Mouse (Mus musculus): ENCODE data around the gene Tex101. TPM values are rescaled to one million over a fixed set of nuclear protein-coding genes. Genes with fewer than 3 reads are reported as not detected.
A peak's percentile ranks its signal among the peaks of the same experiment; 100 is the strongest.

Tex101 gene
- total and polyA plus RNA-seq, 2 experiments = not detected

DNA sequence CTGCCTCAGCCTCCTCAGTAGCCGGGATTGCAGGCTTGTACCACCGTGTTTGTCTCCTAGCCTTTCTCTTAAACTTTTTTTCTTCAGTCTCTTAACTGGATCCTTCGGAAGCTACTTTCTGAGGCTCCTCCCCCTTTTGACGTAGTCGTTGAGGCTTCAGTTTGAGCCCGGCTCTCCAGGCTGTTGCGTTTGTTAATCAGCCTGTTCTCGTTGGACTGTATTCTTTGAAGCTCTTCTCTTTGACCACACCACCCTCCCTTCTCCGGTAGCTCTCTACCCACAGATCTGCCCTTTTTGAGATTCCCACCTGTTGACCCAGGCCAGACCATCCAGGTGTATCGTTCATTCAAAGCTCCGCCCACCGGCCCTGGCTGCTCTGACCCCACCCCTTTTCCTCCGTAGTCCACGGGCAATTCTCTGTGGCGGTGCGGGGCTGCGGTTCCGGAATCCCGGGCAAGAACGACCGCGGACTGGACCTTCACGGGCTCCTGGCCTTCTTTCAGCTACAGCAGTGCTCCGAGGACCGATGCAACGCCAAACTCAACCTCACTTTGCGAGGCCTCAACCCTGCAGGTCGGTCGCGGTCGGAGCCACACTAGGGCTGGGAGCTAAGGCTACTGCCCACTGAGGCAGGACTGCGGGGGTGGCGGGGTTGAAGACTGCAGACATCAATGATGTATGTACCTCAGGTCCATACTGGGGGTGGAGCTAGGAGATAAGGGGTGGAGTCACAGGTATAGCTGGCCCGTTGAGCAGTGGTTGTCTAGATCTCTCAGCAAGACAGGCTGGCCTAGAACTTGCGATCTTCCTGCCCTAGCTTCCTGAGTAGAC lies 38.2 kb downstream of the Tex101 start:
- Histone ChIP-seq H3K9ac (ENCODE audit: low read depth, low read length) (no peak overlapping the region), H3K4me1 (ENCODE audit: control insufficient read depth, insufficient read depth, low read length) (peaks cover 5% of the 10 kb centered on the region), H3K27me3 (ENCODE audit: control insufficient read depth, insufficient read depth, low read length) (peaks cover 5% of the 10 kb centered on the region; the same call in 1 of the 2 replicates), H3K36me3 (ENCODE audit: control insufficient read depth, insufficient read depth, low read length) (no peaks in the 10 kb centered on the region), H3K4me3 (ENCODE audit: insufficient read depth, low read depth, low read length) (peak overlapping the region; percentile 48), H3K79me2 (ENCODE audit: control insufficient read depth, insufficient read depth, low read length) (no peaks in the 10 kb centered on the region), H3K27ac (replicated peaks; ENCODE audit: insufficient read depth, low read depth, low read length) (no peak overlapping the region)
- TF ChIP-seq POLR2A (IDR thresholded peaks at IDR 0.05; ENCODE audit: extremely low read depth, insufficient read depth, low read length) (no peak), CTCF (IDR thresholded peaks at IDR 0.05; ENCODE audit: low read depth, low read length) (no peak)
- WGBS = 3% methylated on average over 35 of the region's 35 CpGs
- peak; percentile 8 for DNase-seq (ENCODE audit: extremely low read depth, low read depth, low spot score)

DNA sequence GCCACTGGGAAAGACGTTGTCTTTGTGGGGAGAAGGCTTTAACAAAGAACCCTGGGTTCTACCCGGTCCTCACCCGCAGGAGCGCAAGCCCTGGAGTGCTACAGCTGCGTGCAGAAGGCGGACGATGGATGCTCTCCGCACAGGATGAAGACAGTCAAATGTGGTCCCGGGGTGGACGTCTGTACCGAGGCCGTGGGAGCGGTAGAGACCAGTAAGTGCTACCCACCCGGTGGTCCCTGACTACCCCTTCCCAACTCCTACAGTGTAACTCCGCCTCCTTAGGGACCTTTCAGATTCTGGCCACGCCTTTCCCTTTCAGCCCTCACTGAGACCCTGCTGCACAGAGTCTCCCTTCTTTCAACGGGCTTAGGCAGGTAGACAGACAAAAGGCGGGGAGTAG lies 39.4 kb downstream of the Tex101 start:
- H3K27me3 ChIP-seq (ENCODE audit: control insufficient read depth, insufficient read depth, low read length) = peaks cover 5% of the 10 kb centered on the region; the same call in 1 of the 2 replicates
- TF ChIP-seq CTCF (IDR thresholded peaks at IDR 0.05; ENCODE audit: low read depth, low read length) (no peak), POLR2A (IDR thresholded peaks at IDR 0.05; ENCODE audit: extremely low read depth, insufficient read depth, low read length) (no peak)
- 11% methylated on average over 18 of the region's 18 CpGs for WGBS

DNA sequence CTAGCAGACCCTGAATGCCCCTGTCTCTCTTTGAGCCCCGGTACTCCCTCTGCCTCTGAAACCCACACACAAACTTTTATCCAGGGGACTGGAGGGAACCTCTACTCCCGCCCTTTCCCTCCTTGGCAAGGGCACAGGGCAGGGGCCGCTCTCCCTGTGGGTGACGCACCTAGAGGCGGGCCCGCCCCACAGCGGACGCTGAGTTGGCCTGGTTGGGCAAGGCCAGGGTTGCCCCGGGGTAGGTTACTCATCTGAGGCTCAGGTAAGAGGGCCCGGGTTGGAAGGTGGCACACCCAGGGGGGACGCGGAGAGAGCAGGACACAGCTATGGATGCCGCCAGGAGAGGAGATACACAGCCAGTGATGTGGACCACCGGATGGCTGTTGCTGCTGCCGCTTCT lies 40.2 kb downstream of the Tex101 start, which contains the start of gene Lypd3:
TSS of gene Lypd3 (plus strand) at position 287 of the 400 bp plus-strand sequence.
- Histone ChIP-seq H3K4me3 (ENCODE audit: insufficient read depth, low read depth, low read length) (no peak within 1 kb of the TSS), H3K4me1 (ENCODE audit: control insufficient read depth, insufficient read depth, low read length) (peaks cover 5% of the 10 kb centered on the region), H3K36me3 (ENCODE audit: control insufficient read depth, insufficient read depth, low read length) (no peaks in the 10 kb centered on the region), H3K27me3 (ENCODE audit: control insufficient read depth, insufficient read depth, low read length) (peaks cover 5% of the 10 kb centered on the region; the same call in 1 of the 2 replicates), H3K79me2 (ENCODE audit: control insufficient read depth, insufficient read depth, low read length) (no peaks in the 10 kb centered on the region), H3K9ac (ENCODE audit: low read depth, low read length) (no peak within 1 kb of the TSS), H3K27ac (replicated peaks; ENCODE audit: insufficient read depth, low read depth, low read length) (no peak within 1 kb of the TSS)
- WGBS = 26% methylated on average over 15 of the region's 15 CpGs
- TF ChIP-seq POLR2A (IDR thresholded peaks at IDR 0.05; ENCODE audit: extremely low read depth, insufficient read depth, low read length) = no peak
- no peak for TF ChIP-seq CTCF (IDR thresholded peaks at IDR 0.05; ENCODE audit: low read depth, low read length)
- no peak for DNase-seq (ENCODE audit: extremely low read depth, low read depth, low spot score)

More for the DNA sequence above, 39.4 kb downstream of the Tex101 start:
- no peak overlapping the region for H3K9ac ChIP-seq (ENCODE audit: low read depth, low read length)
- H3K79me2 ChIP-seq (ENCODE audit: control insufficient read depth, insufficient read depth, low read length) = no peaks in the 10 kb centered on the region
- H3K36me3 ChIP-seq (ENCODE audit: control insufficient read depth, insufficient read depth, low read length) = no peaks in the 10 kb centered on the region
- H3K4me3 ChIP-seq (ENCODE audit: insufficient read depth, low read depth, low read length) = no peak overlapping the region
- no peak overlapping the region for H3K27ac ChIP-seq (replicated peaks; ENCODE audit: insufficient read depth, low read depth, low read length)
- no peak for DNase-seq (ENCODE audit: extremely low read depth, low read depth, low spot score)
- peaks cover 5% of the 10 kb centered on the region for H3K4me1 ChIP-seq (ENCODE audit: control insufficient read depth, insufficient read depth, low read length)

DNA sequence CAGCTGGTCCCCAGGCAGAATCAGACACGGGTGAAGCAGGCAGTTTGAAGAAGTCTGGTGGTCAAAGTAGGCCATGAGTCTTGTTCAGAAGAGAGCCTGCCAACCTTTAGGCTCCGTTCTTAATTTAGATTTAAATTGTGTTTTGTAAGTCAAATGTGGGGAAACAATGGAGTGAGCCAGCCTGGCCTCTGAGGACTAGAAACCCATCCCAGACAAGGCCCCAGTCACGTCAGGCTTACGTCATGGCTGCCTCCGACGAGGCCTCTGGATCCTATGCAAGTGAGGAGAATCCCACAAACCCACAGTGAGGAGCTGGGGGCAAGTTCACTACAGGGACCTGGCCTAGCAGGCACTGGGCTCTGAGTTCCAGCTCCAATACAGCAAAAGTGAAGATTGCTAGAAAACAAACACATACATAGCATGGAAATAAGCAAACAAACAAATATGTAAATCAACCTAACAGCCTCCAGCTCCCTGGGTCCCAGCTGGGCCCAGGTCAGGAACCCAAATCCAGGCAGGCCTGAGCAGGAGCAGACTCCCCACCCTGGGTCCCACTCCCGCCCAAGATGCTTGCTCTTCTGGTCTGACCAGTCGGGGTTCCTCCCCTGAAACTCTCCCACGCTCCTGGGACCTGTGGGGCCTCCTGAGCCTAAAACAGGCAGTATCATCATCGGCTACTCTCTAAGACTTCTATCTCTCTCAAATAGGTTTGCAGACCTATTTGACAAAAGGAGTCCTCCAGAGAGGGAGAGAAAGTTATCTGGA lies 46.2 kb downstream of the Tex101 start:
- Histone ChIP-seq H3K9ac (ENCODE audit: low read depth, low read length) (no peak overlapping the region), H3K27ac (replicated peaks; ENCODE audit: insufficient read depth, low read depth, low read length) (no peak overlapping the region), H3K4me1 (ENCODE audit: control insufficient read depth, insufficient read depth, low read length) (no peaks in the 10 kb centered on the region), H3K4me3 (ENCODE audit: insufficient read depth, low read depth, low read length) (no peak overlapping the region), H3K79me2 (ENCODE audit: control insufficient read depth, insufficient read depth, low read length) (no peaks in the 10 kb centered on the region), H3K27me3 (ENCODE audit: control insufficient read depth, insufficient read depth, low read length) (no peaks in the 10 kb centered on the region), H3K36me3 (ENCODE audit: control insufficient read depth, insufficient read depth, low read length) (peaks cover under 1% of the 10 kb centered on the region; the same call in 1 of the 2 replicates)
- WGBS = 92% methylated on average over 10 of the region's 10 CpGs
- DNase-seq (ENCODE audit: extremely low read depth, low read depth, low spot score) = no peak
- TF ChIP-seq POLR2A (IDR thresholded peaks at IDR 0.05; ENCODE audit: extremely low read depth, insufficient read depth, low read length) = no peak
- TF ChIP-seq CTCF (IDR thresholded peaks at IDR 0.05; ENCODE audit: low read depth, low read length) = no peak

DNA sequence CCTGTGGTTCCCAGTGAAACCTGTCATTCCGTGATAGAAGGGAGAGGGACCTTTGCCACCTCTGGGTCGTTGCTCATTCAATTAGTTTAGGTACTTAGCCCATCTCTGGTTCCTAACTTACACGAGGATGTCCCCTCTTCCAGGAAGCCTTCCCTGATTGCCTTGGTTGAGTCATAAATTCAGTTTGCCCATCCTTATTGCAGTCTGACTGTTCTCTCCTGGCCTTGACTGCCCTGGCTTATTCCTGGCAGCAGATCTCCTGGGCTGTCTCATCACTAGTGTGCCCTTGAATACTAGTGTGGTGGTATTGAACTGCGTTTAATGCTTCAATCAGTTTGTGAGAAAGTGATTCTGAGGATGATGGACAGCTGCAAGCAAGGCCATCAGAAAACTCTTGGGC lies 46.8 kb downstream of the Tex101 start:
- Histone ChIP-seq H3K27me3 (ENCODE audit: control insufficient read depth, insufficient read depth, low read length) (no peaks in the 10 kb centered on the region), H3K4me3 (ENCODE audit: insufficient read depth, low read depth, low read length) (no peak overlapping the region), H3K79me2 (ENCODE audit: control insufficient read depth, insufficient read depth, low read length) (no peaks in the 10 kb centered on the region), H3K9ac (ENCODE audit: low read depth, low read length) (no peak overlapping the region), H3K36me3 (ENCODE audit: control insufficient read depth, insufficient read depth, low read length) (peaks cover 2% of the 10 kb centered on the region; the same call in 1 of the 2 replicates), H3K27ac (replicated peaks; ENCODE audit: insufficient read depth, low read depth, low read length) (no peak overlapping the region), H3K4me1 (ENCODE audit: control insufficient read depth, insufficient read depth, low read length) (no peaks in the 10 kb centered on the region)
- no peak for TF ChIP-seq CTCF (IDR thresholded peaks at IDR 0.05; ENCODE audit: low read depth, low read length)
- TF ChIP-seq POLR2A (IDR thresholded peaks at IDR 0.05; ENCODE audit: extremely low read depth, insufficient read depth, low read length) = no peak
- no peak for DNase-seq (ENCODE audit: extremely low read depth, low read depth, low spot score)
- 78% methylated on average over 4 of the region's 4 CpGs for WGBS

Measured in liver, adult 2 months (tissue).